Mouse (Mus musculus) frontal cortex, postnatal 14 days (tissue): ENCODE data around the gene Rnf13.
"Not testable (repeated sequence)": the region's sequence is repeated elsewhere in the genome, so short reads cannot be mapped to it uniquely, and the experiment has no call there.

ENCODE experiments used
- DNase-seq, 2 experiments: peaks; one replicate each; pipeline ENCODE4 v3.0.0; 2022; ENCODE audit warnings: low spot score in 2 of 2

Rnf13 gene

GRCm38 (mm10) chr3:57735511-57736370 is at the start of gene Rnf13:
Rnf13 (plus strand) TSS chr3:57736062.
- peak; percentile 96 to 97 for DNase-seq

- DNase-seq, result no peak
Observed at GRCm38 (mm10) chr3:57691772-57692171, 44.1 kb upstream of the Rnf13 start.

DNA sequence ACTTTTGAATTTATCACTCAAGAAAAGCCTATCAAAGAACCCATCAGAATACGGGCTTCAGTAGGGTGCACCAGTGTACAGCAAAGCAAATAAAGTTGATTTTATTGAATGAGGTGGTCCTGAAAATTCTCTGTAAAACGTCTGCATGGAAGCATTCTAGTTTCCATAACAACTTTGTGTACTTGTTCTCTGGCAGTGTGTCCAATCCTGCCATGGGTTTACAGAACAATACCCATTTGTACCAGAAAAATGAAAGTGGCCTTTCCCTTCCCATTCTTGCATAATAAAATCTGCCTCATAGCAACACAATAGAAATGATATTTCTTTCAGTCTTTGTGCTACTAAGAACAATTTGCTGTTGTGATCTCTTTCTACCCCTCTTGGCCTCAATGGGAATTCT is 43.1 kb upstream of the Rnf13 start, which contains the start of gene Ankub1:
TSS of gene Ankub1 (minus strand) at position 81 of the 400 bp plus-strand sequence.
- DNase-seq, result no peak

- no peak for DNase-seq
Observed at GRCm38 (mm10) chr3:57696249-57696648, 39.6 kb upstream of the Rnf13 start.

DNA sequence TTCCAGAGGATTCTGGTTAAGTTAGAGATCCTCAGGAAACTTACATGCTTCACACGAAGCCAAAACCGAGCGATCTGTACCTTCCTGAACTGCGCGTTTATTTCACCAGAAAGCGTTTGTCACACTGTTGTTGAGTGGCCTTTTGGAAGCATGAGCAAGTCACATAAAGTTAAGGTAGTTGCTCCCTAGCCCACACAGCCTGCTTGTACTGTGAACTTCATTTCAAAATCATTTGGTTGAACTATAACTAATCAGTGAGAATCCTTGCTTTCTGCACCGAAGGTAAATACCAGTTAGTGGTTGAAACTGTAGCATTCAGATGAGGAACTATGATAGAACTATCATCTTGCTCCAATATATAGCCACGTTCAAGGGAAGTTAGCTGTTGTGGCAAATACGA is 39.1 kb upstream of the Rnf13 start:
- DNase-seq, result no peak

DNA sequence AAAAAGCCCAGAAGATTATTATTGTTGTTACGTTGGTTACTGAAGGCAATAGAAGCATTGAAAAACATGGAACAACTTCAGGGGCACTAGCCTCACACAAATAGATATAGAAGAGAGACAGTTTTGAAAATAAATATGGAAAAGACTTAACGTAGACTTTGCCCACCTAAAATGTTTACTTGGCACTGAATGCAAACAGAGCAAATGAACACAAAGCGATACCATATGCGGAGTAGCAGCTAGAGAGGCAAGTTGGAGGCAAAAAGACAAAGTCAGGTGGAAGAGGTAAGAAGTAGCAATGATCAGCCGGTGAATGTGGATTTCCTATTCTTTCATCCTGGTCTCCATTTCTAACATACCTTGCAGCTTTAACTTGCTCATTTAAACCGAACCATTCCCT is 21.7 kb upstream of the Rnf13 start:
- no peak for DNase-seq

GRCm38 (mm10) chr3:57732206-57732915 is 3.5 kb upstream of the Rnf13 start:
- no peak for DNase-seq

DNA sequence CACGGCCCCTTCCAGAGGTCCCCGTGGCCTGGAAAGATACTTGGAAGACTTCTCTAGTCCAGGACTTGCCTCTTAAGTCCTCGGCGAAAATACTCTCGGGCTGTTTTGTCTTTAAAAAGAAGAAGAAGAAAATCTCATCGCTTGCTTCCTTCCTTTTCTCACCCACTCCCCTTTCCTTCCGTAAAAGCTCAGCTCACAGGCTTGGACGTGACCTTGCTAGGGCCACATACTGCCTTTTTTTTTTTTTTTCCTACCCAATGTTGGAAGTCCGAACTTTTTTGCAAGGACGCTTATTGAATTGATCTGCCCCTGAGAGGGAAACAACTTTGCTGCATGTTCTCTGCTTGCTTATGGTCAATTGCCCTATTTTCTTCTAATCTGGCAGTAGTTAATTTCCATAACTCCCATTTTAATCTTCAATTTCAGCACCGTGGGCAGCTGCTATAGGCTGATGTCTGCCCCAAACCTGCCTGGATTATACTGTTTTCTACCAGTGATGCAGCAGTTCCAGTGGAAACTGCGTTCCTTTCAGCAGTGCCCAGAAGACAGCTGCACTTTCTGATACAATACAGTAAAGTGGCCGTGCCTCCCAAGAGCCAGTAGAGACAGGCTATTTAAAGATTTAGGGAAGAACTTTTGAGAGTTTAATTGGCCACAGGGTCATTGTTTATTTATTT is 695 bp downstream of the Rnf13 start:
- DNase-seq, result no peak

- no peak for DNase-seq
Observed at GRCm38 (mm10) chr3:57739830-57740229, 4.0 kb downstream of the Rnf13 start.

DNA sequence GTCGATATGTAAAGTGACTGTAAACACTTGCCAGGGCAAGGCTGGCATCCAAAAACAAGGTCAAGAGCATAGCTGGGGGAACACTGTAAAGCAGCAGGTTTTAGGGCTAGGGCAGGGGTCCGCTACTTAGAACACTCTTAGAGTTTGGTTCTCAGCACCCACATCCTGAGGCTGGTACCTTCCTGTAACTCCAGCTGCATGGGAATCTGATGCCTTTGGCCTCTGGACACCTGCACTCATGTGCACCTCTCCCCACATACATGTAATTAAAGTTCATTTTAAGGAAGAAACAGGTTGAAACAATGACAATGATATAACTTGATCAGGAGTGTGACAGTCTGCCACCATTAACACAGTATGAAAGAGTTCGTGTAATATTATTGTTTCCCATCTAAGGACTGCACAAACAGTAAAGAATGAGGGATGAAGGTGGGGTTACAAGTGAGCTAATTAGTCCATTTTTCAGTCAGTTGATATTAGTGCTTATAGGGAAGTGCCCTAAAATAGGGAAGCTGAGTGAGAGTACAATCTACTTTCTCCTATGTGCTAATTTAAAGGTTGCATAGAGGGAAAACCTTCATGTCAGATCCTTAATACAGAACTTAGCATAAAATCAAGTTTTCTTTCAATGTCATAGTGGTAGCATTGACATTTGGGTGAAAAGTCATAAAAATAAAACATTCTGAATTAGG is 12.9 kb downstream of the Rnf13 start:
- no peak for DNase-seq

GRCm38 (mm10) chr3:57776915-57777314 is 41.1 kb downstream of the Rnf13 start:
- DNase-seq, result no peak

DNA sequence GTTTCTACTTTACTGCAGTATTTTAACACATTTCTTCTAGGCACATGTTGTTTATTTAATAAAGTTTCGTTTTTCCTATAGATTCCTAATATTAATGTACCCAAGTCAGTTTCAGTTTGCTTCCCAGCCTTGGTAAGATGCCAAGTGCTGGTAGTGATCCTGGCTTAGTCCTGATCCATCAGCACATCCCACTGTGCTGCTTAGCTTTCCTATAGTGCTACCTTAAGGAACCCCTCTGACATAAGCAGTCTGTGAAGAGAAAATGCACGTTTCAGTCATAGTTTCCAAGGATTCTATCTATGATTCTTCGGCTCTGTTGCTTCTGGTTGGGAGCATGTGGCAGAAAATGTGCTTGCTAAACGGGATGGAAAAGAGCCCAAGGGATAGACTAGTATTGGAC is 52.6 kb downstream of the Rnf13 start:
- DNase-seq, result no peak

DNA sequence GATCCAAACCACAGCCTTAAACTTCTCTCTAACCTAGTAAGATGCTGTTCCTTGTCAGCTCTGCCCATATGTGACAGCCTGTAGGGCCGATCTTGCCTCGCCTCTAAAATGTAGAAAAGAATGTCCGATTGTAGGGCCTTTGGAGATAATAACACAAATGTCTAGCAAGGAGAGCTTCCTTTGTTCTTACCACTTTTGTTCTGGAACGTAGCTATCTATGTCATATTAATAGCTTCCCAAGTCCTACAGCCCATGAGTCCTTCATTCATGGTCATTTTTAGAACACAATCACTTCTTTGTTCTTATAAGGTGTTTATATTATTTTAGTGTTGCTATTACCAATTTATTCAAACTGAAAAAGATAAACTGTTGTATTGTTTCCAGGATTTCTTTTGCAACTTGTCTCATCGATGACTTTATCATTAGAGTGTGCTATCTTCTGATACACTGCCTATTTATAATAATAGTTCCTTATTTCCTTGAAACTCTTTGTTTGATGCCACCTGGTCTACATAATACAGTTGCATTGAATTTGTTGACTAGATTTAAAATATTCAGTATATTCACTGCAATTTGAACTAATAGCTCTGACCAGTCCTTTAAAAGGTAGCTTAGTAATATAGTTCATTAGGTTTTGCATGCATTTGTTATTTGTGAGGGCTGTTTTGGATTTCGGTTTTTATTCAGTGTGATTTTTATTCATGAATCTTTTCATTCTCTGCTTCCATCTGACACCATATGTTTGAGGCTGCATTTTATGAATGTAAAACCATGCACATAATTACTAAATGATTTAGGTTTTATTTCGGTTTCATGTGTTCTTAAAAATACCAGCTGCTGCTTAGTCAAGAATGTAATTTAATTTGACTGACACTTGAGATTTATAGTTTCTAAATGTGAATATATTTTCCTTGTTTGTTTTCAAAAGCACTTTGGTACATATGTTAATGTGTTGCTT is 53.4 kb downstream of the Rnf13 start:
- DNase-seq, result no peak

DNA sequence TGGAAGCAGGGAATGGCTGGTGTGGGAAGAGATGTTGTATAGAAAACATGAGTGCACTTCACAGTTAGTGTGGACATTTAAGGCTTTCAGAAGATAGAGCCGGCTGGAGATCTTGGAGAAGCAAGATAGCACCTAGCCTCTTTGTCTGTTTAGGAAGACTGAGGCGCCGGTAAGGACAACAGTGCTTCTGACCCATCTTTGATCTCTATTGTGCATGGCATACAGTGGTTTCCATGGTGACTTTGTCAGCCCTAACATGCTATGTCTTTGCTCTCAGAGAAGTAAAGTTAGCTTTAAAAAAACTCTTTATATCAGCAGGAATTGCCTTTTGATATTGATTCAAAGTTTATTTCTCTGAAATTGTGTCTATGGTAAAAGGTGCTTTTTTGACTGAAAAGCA is 55.2 kb downstream of the Rnf13 start:
- DNase-seq, result no peak

DNA sequence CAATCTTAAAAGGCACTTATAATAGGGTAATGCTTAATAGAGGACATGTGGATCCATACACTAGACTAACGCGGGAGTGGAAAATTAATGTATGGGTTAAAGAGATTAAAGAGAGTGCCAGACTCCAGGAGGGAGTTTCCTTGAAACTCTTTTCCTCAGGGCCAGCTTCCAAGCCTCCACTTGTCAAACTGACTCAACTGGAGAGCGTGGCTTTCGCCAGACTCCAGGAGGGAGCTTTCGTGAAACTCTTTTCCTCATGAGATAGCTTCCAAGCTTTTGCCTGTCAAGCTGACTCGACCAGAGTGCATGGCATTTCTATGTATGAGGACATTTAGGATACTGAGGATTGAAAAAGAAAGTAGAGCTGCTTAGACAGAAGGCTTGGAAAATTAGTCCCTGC is 59.2 kb downstream of the Rnf13 start:
- not testable (repeated sequence) for DNase-seq

DNA sequence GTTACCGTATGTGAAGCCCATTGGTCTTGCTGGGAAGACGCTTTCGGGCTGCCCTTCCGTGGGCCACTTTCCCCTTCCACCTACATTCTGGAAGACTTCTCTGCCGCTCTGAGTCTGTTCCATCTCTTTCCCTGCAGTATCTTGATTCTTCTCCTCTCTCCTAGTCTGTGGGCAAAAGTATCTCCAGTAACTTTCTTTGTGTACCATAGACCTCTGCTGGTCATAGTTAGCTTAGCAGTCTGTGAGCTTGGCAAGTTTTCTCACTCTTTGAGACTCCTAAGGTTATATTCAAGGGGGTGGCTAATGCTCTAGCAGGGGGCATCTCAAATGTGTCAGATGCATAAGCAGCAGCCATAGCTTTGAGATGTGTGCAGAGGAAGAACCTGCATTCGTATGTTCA is 79.6 kb downstream of the Rnf13 start:
- DNase-seq, result no peak

DNA sequence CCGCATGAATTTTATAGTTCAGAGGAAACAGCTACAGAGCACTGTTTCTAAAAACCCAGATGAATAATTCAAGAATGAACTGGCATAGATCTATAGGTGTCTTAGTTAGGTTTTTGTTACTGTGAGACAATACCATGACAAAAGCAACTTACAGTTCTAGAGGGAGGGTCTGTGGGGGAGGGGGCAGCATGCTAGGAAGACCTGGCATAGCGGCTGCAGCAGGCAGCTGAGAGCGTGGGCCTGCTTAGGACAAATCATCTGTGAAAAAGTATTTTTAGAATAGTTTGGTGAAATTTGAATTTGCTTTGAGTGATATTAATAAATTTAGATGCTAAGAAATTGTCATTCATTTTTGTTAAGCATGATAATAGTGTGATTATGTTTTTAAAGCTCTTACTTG is 90.0 kb downstream of the Rnf13 start:
- DNase-seq, result no peak

DNA sequence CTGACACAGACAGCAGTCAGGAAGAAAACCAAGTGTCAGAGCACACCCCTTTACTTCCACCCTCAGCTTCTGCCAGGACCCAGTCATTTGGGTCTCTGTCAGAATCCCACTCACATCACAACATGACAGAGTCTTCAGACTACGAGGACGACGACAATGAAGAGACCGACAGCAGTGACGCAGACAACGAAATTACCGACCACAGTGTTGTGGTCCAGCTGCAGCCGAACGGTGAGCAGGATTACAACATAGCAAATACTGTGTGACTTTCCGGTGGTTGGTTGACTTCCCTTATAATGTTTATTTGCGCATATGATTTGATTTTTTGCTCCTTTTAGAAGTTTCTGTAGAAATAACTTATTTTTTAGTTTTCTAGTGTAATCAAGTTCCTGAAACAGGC is 97.7 kb downstream of the Rnf13 start:
- no peak for DNase-seq

GRCm38 (mm10) chr3:57836911-57837310 is 101.0 kb downstream of the Rnf13 start:
- no peak for DNase-seq

DNA sequence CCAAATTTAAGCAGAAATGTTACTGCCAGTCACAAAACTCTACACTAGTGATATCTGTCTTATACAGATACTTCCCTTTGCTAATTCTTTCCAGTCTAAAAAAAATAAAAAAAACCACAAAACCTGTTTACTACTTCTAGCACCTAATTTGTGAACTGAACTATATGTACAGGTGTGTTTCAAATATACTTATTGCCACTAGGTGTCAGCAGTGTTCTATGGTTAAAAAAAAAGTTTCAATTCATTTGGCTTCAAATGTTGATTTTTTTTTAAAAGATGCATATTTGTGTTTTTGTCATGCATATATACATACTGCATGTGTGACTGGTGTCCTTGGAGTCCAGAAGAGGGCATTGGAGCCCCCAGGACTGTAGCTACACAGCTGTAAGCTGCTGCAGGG is 107.9 kb downstream of the Rnf13 start:
- no peak for DNase-seq
